Mouse (Mus musculus) gastrocnemius, postnatal 14 days (tissue): ENCODE data around the gene Serpini1. TPM values are rescaled to one million over a fixed set of nuclear protein-coding genes. Genes with fewer than 3 reads are reported as not detected.
A peak's percentile ranks its signal among the peaks of the same experiment; 100 is the strongest.

Experiments used
- DNase-seq: peaks from one replicate; pipeline ENCODE4 v3.0.0; 2021; ENCODE audit warnings: mixed read lengths
- intact Hi-C: fragments of 180-260 bp; cut with DNase I; formaldehyde crosslinking; loops from one replicate; pipeline ENCODE4 v1.15.1; 2025; ENCODE audit warnings: low total_unique reads
- long read RNA-seq, 2 experiments: library from polyadenylated mRNA; stranded (forward); transcript quantifications; one replicate each; pipeline ENCODE4 v2.0.0; 2021
- total RNA-seq, 2 experiments: library from RNA; stranded (reverse); gene quantifications; 2 replicates each; pipeline ENCODE4 v1.2.3; 2021

Serpini1 gene
- under 1 TPM; 0.42 to 0.53 TPM for total RNA-seq
- long read RNA-seq, experiment 1, partial matches to known transcripts = 0 of 1 reads
- long read RNA-seq, experiment 1, other reads (novel, unspliced or antisense) = 1 of 1 reads
- long read RNA-seq, experiment 2, full-length matches to known transcripts = 1 of 1 reads
- long read RNA-seq, experiment 2, partial matches to known transcripts = 0 of 1 reads
- long read RNA-seq, experiment 2, other reads (novel, unspliced or antisense) = 0 of 1 reads

- intact Hi-C loops = no loop called here
- peak; percentile 86 for DNase-seq
These were observed at the start of gene Serpini1 for GRCm38 (mm10) chr3:75557292-75557691. TSS of gene Serpini1 (plus strand) at chr3:75557547.

GRCm38 (mm10) chr3:75517631-75518250 lies 39.6 kb upstream of the Serpini1 start:
- intact Hi-C loops = no loop called here
- DNase-seq = peak; percentile 23

GRCm38 (mm10) chr3:75521314-75521713 lies 36.0 kb upstream of the Serpini1 start:
- intact Hi-C loops = loop anchor here (5.0 kb wide), 1 partner anchor 304 kb away; no protein-coding TSS in a partner anchor
- no peak for DNase-seq

- DNase-seq = no peak
- intact Hi-C loops = loop anchor here (5.0 kb wide), 1 partner anchor 305 kb away; no protein-coding TSS in a partner anchor
These were observed 34.8 kb upstream of the Serpini1 start for GRCm38 (mm10) chr3:75522527-75522926.

GRCm38 (mm10) chr3:75531074-75531473 lies 26.3 kb upstream of the Serpini1 start:
- no peak for DNase-seq
- intact Hi-C loops = no loop called here

GRCm38 (mm10) chr3:75534045-75534834 lies 23.1 kb upstream of the Serpini1 start:
- DNase-seq = no peak
- intact Hi-C loops = no loop called here

- intact Hi-C loops = no loop called here
- DNase-seq = no peak
These were observed 16.1 kb upstream of the Serpini1 start for GRCm38 (mm10) chr3:75541259-75541658.

- no peak for DNase-seq
These were observed 14.5 kb upstream of the Serpini1 start for GRCm38 (mm10) chr3:75542852-75543251.

GRCm38 (mm10) chr3:75544287-75544686 lies 13.1 kb upstream of the Serpini1 start:
- DNase-seq = no peak
- intact Hi-C loops = no loop called here

More at GRCm38 (mm10) chr3:75542852-75543251, 14.5 kb upstream of the Serpini1 start:
- intact Hi-C loops = no loop called here

GRCm38 (mm10) chr3:75551248-75551647 lies 6.1 kb upstream of the Serpini1 start:
- intact Hi-C loops = no loop called here
- no peak for DNase-seq

GRCm38 (mm10) chr3:75556121-75556694 lies 1.1 kb upstream of the Serpini1 start:
- DNase-seq = no peak
- intact Hi-C loops = no loop called here

- intact Hi-C loops = no loop called here
- DNase-seq = peak; percentile 97
These were observed 554 bp upstream of the Serpini1 start, which contains the start of gene Pdcd10 for GRCm38 (mm10) chr3:75556695-75557291. TSS of gene Pdcd10 (minus strand) at chr3:75556856.

- intact Hi-C loops = no loop called here
- DNase-seq = no peak
These were observed 16.7 kb downstream of the Serpini1 start for GRCm38 (mm10) chr3:75574074-75574473.

GRCm38 (mm10) chr3:75575582-75575981 lies 18.2 kb downstream of the Serpini1 start:
- no peak for DNase-seq
- intact Hi-C loops = no loop called here

- intact Hi-C loops = no loop called here
These were observed 22.0 kb downstream of the Serpini1 start for GRCm38 (mm10) chr3:75579352-75579751.

GRCm38 (mm10) chr3:75583293-75583692 lies 25.9 kb downstream of the Serpini1 start:
- intact Hi-C loops = no loop called here
- no peak for DNase-seq

More at GRCm38 (mm10) chr3:75579352-75579751, 22.0 kb downstream of the Serpini1 start:
- no peak for DNase-seq

- no peak for DNase-seq
These were observed 27.6 kb downstream of the Serpini1 start for GRCm38 (mm10) chr3:75584898-75585297.

GRCm38 (mm10) chr3:75611019-75611418 lies 53.7 kb downstream of the Serpini1 start:
- intact Hi-C loops = no loop called here

More at GRCm38 (mm10) chr3:75584898-75585297, 27.6 kb downstream of the Serpini1 start:
- intact Hi-C loops = no loop called here

GRCm38 (mm10) chr3:75624627-75625026 lies 67.3 kb downstream of the Serpini1 start:
- intact Hi-C loops = no loop called here
- DNase-seq = no peak

More at GRCm38 (mm10) chr3:75611019-75611418, 53.7 kb downstream of the Serpini1 start:
- no peak for DNase-seq
